11 mouse cellular contexts compared by ENCODE assay signal in genomic region chr12:112339481-112340179, GRCm38 (mm10).
DNase-seq lines count a peak whose midpoint lies in the region; ATAC-seq and TF ChIP-seq lines count a peak whose summit lies in the region.
"Had no signal": no experiment of that assay in that cellular context is flagged by ENCODE, and none has a peak within 500 bp of the region (broad histone marks: within the 10 kb centered on the region; RNA-seq: fewer than 3 reads in every experiment).

No protein-coding gene starts in this region.

- H3K27me3 ChIP-seq in forebrain, embryonic 10.5 days (ENCODE audit: poor library complexity, severe bottlenecking), result peaks cover 21% of the 10 kb centered on the region; the same call in 1 of the 2 replicates
- H3K27me3 ChIP-seq in forebrain, embryonic 14.5 days (replicated peaks; ENCODE audit: control insufficient read depth, insufficient read depth, low read length), result no peaks in the 10 kb centered on the region
- no peaks in the 10 kb centered on the region for H3K27me3 ChIP-seq in lung, embryonic 15.5 days
- no peaks in the 10 kb centered on the region for H3K27me3 ChIP-seq in thymus, adult 2 months (ENCODE audit: control insufficient read depth, insufficient read depth, low read length)
- H3K27me3 ChIP-seq: hindbrain, embryonic 15.5 days had no signal

- no peak for DNase-seq in forebrain, embryonic 10.5 days (ENCODE audit: extremely low spot score, low spot score)
- DNase-seq in forebrain, embryonic 14.5 days (ENCODE audit: low spot score), result no peak
- DNase-seq in urinary bladder, postnatal 14 days (ENCODE audit: low spot score), result peak; percentile 15
- DNase-seq in urinary bladder, postnatal 4 days (ENCODE audit: low spot score in 2 of 2), result no peak
- no peak for DNase-seq in thymus, adult 2 months
- DNase-seq in heart, adult 8-10 months (ENCODE audit: low spot score), result no peak
- DNase-seq in urinary bladder, postnatal 25 days (ENCODE audit: low spot score), result no peak
- DNase-seq: liver; thymus, postnatal 36 days had no signal

- TF ChIP-seq POLR2A in thymus, adult 2 months (IDR thresholded peaks at IDR 0.05; ENCODE audit: control insufficient read depth, extremely low read depth, insufficient read depth, low read length, poor library complexity), result no peak

- ATAC-seq in forebrain, embryonic 14.5 days, result no peak
- peak; percentile 25; the same call in 1 of the 2 replicates for ATAC-seq in lung, embryonic 15.5 days (ENCODE audit: borderline replicate concordance, extremely low read depth, low FRiP score, low TSS enrichment)

- no peak overlapping the region for H3K9ac ChIP-seq in forebrain, embryonic 14.5 days (ENCODE audit: low read length)
- no peak overlapping the region for H3K9ac ChIP-seq in lung, embryonic 15.5 days
- H3K9ac ChIP-seq: hindbrain, embryonic 15.5 days had no signal

- 85% methylated on average over 11 of the region's 11 CpGs for WGBS in forebrain, embryonic 10.5 days
- WGBS in forebrain, embryonic 14.5 days, result 63% methylated on average over 11 of the region's 11 CpGs
- 59% methylated on average over 11 of the region's 11 CpGs for WGBS in lung, embryonic 15.5 days
- 86% methylated on average over 11 of the region's 11 CpGs for WGBS in thymus, adult 2 months

- no peaks in the 10 kb centered on the region for H3K9me3 ChIP-seq in forebrain, embryonic 10.5 days
- no peaks in the 10 kb centered on the region for H3K9me3 ChIP-seq in forebrain, embryonic 14.5 days (replicated peaks; ENCODE audit: control insufficient read depth, low read length)
- no peaks in the 10 kb centered on the region for H3K9me3 ChIP-seq in lung, embryonic 15.5 days
- H3K9me3 ChIP-seq: hindbrain, embryonic 15.5 days had no signal

- H3K4me2 ChIP-seq in forebrain, embryonic 14.5 days (ENCODE audit: low read length), result no peak overlapping the region
- H3K4me2 ChIP-seq in lung, embryonic 15.5 days, result no peak overlapping the region
- H3K4me2 ChIP-seq: hindbrain, embryonic 15.5 days had no signal

- no peak for TF ChIP-seq CTCF in thymus, adult 2 months (IDR thresholded peaks at IDR 0.05; ENCODE audit: borderline replicate concordance, control insufficient read depth, extremely low read depth, insufficient read depth, low read length, poor library complexity)

- no peak overlapping the region for H3K4me3 ChIP-seq in forebrain, embryonic 10.5 days
- no peak overlapping the region for H3K4me3 ChIP-seq in forebrain, embryonic 14.5 days (ENCODE audit: low read depth, low read length)
- no peak overlapping the region for H3K4me3 ChIP-seq in lung, embryonic 15.5 days
- H3K4me3 ChIP-seq in thymus, adult 2 months (ENCODE audit: control insufficient read depth, insufficient read depth, low read length), result no peak overlapping the region
- H3K4me3 ChIP-seq: hindbrain, embryonic 15.5 days had no signal

- peak overlapping the region; percentile 59 for H3K27ac ChIP-seq in forebrain, embryonic 10.5 days
- no peak overlapping the region for H3K27ac ChIP-seq in forebrain, embryonic 14.5 days (ENCODE audit: low read depth, low read length)
- H3K27ac ChIP-seq in lung, embryonic 15.5 days, result no peak overlapping the region
- H3K27ac ChIP-seq in thymus, adult 2 months (ENCODE audit: control insufficient read depth, insufficient read depth, low read length), result no peak overlapping the region
- H3K27ac ChIP-seq: hindbrain, embryonic 15.5 days had no signal

- no peaks in the 10 kb centered on the region for H3K36me3 ChIP-seq in forebrain, embryonic 10.5 days (replicated peaks)
- H3K36me3 ChIP-seq in forebrain, embryonic 14.5 days (ENCODE audit: control insufficient read depth, insufficient read depth, low read length), result no peaks in the 10 kb centered on the region
- H3K36me3 ChIP-seq in lung, embryonic 15.5 days, result no peaks in the 10 kb centered on the region
- H3K36me3 ChIP-seq in thymus, adult 2 months (ENCODE audit: control insufficient read depth, insufficient read depth, low read length), result no peaks in the 10 kb centered on the region
- H3K36me3 ChIP-seq: hindbrain, embryonic 15.5 days had no signal

- H3K4me1 ChIP-seq in forebrain, embryonic 10.5 days, result peaks cover 75% of the 10 kb centered on the region
- H3K4me1 ChIP-seq in forebrain, embryonic 14.5 days (ENCODE audit: control insufficient read depth, insufficient read depth, low read length), result peaks cover 42% of the 10 kb centered on the region
- peaks cover 19% of the 10 kb centered on the region for H3K4me1 ChIP-seq in lung, embryonic 15.5 days
- no peaks in the 10 kb centered on the region for H3K4me1 ChIP-seq in thymus, adult 2 months (replicated peaks; ENCODE audit: control insufficient read depth, insufficient read depth, low read length)
